Mouse (Mus musculus): ENCODE data around the gene Bcl2.

DNA sequence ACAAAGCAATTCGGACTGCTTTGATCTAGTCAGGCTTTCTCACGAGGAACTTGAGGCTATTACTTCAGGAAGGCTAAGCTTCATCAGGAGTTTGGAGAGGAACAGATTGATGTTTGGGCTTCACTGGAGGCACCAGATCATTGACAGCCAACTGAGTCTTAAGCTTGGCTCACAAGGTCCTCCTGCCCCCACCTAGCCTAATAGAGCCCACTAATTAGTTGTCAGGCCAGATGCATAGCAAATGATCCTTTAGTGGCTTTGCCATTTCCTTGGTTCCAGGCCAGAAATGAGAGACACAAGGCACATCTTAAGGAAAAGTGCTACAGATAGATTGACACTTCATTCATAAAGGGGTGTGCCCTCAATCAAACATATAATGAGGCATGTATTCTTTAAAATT lies 216.1 kb downstream of the Bcl2 start:
- no peak for TF ChIP-seq CTCF (IDR thresholded peaks at IDR 0.05; ENCODE audit: low read depth, low read length)
- no peak for TF ChIP-seq TAL1 (conservative IDR thresholded peaks at IDR 0.05; ENCODE audit: low read depth, low read length)

Data from G1E (cell line).